Mouse (Mus musculus): ENCODE results near the gene Gm7951.
"Not testable (repeated sequence)": the region's sequence is repeated elsewhere in the genome, so short reads cannot be mapped to it uniquely, and the experiment has no call there.

The Gm7951 gene

DNA sequence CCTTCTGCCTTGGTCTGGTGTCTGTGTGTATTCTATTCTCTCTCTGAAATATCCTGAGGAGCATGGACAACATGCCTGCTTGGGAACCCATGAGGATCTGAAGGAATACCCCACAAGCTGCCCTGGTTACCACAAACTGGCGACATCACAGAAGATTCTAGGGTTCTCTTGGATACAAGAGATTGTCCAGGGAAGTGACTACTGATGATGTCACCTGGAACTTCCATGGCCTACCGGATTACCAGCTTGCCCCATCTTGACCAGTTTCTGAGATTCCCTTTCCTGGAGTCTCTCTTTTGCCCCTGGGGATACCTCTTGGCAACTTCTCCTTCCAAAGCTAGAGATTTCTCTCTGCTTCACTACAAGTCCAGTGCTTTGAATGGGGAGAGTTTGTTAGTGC, at the start of gene Gm7951:
Gm7951 (minus strand) TSS at position 101 of the 400 bp plus-strand sequence.
- not testable (repeated sequence) for DNase-seq (ENCODE audit: low spot score in 2 of 2)

DNA sequence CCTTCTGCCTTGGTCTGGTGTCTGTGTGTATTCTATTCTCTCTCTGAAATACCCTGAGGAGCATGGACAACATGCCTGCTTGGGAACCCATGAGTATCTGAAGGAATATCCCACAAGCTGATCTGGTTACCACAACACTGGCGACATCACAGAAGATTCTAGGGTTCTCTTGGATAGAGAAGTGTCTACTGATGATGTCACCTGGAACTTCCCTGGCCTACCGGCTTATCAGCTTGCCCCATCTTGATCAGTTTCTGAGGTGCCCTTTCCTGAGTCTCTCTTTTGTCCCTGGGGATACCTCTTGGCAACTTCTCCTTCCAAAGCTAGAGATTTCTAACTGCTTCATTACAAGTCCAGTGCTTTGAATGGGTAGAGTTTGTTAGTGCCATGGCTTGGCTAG, 45.4 kb upstream of the Gm7951 start, which contains the start of gene Gm17027:
Gm17027 (minus strand) TSS at position 101 of the 400 bp plus-strand sequence.
- DNase-seq (ENCODE audit: low spot score in 2 of 2) = not testable (repeated sequence)

DNA sequence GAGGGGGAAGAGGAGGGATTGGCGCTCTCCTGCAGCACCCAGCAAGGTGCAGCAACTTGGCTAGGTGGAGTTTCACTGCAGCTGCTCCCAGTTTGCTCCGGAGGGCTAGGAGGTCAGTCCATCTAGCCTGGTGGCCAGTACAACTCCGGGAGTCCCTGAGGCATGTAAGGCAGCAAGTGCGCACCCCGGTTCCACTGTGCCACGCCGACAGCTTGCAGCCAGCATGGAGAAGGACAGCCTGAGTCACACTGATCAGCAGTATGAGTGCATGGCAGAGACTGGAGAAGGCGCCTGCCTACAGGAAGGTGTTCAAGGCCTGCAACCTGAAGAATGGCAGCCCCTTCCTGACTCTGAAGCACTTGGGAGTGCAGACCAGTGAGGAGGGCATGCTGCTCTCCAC, 17.4 kb upstream of the Gm7951 start:
- DNase-seq (ENCODE audit: low spot score in 2 of 2) = not testable (repeated sequence)

DNA sequence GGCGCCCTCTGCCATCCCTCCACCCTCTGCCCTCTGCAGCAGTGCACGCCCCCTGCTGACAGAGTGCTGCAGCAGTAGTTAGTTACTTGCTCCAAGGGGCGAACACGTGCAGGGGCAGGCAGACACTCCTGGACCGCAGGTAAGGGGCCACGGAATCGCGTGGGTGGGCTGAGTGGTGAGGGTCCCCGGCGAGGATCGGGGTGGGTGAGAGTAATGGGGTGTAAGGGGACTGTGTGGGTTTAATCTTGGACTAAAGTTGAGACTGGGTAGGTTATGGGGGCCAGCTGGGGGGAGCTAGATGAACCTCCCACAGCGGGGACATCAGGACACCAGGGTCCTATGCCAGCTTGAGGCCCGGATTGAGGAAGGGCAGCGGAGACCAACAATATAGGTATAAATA, 16.6 kb upstream of the Gm7951 start:
- not testable (repeated sequence) for DNase-seq (ENCODE audit: low spot score in 2 of 2)
